Mouse (Mus musculus) subcutaneous adipose tissue, adult 2 months (tissue): Measurements from ENCODE around the gene Sdc1. TPM values are rescaled to one million over a fixed set of nuclear protein-coding genes. Genes with fewer than 3 reads are reported as not detected.

ENCODE experiments used
- polyA plus RNA-seq: library from polyadenylated mRNA; depleted of rRNA; stranded (reverse); fragments of >200 nt; gene quantifications from 2 replicates; pipeline ENCODE4 v1.2.3, GENCODE M21; 2012; ENCODE audit warnings: low replicate concordance; rRNA removed

Sdc1 gene
- 24.4 and 87.3 TPM in 2 replicates for polyA plus RNA-seq

GRCm38 (mm10) chr12:8770946-8771843 is at the start of gene Sdc1:
TSS of gene Sdc1 (plus strand) at chr12:8771323.

Other genes starting within 250 kb of the Sdc1 start
- 0.08 TPM in 1 of 2 replicates, not detected in the other for gene Slc7a15, start 172.3 kb upstream of the Sdc1 start, polyA plus RNA-seq
- gene Pum2, start 97.2 kb upstream of the Sdc1 start, polyA plus RNA-seq = 55.5 and 67.3 TPM in 2 replicates
- gene Laptm4a, start 150.3 kb downstream of the Sdc1 start, polyA plus RNA-seq = 402 and 502 TPM in 2 replicates
- not detected in 2 replicates for gene Matn3, start 176.6 kb downstream of the Sdc1 start, polyA plus RNA-seq
- gene Wdr35, start 202.6 kb downstream of the Sdc1 start, polyA plus RNA-seq = 2.5 and 6.0 TPM in 2 replicates